Mouse (Mus musculus) NIH3T3 (cell line): ENCODE results near the gene Eya4.
A peak's percentile ranks its signal among the peaks of the same experiment; 100 is the strongest.

Experiments used
- DNase-seq: peaks from one replicate; pipeline ENCODE4 v3.0.0-alpha.2; 2012; ENCODE audit warnings: low read depth

Gene Eya4

GRCm38 (mm10) chr10:23156866-23157625 is 193.5 kb downstream of the Eya4 start:
- DNase-seq, result peak; percentile 21

DNA sequence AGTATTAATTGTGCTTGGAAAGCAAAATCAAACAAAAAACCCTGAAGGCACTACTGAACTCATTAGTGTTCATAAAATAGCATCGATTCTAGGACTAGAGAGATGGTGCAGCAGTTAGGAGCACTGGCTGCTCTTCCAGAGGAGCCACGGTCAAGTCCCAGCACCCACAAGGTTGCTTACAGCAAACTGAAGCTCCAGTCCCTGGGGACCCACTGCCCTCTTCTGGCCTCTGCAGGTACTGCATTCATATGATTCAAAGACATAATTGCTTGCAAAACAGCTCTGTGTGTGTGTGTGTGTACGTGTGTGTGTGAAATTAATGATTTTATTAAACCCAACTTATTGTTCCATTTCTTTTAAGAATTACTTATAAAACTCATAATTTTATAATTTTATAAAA is 200.2 kb downstream of the Eya4 start:
- peak; percentile 49 for DNase-seq

DNA sequence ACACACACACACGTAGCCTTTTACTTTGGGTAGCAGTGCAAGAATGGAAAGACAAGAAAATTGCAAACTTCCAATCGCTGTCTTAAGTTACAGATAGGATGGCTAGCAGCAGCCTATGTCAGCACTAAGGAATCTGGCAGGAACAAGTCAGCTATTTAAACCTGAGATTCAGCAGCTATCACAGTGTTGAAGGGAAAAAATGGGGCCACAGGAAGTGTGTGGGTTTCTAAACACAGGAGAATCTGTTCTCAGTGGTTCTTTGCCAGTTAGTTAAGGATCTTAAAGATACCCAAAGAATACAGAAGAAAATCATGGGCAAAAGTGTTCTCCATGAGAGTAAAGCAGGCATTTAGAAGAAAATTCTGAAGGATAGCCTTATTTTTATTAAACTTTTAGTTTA is 206.0 kb downstream of the Eya4 start:
- peak; percentile 25 for DNase-seq

DNA sequence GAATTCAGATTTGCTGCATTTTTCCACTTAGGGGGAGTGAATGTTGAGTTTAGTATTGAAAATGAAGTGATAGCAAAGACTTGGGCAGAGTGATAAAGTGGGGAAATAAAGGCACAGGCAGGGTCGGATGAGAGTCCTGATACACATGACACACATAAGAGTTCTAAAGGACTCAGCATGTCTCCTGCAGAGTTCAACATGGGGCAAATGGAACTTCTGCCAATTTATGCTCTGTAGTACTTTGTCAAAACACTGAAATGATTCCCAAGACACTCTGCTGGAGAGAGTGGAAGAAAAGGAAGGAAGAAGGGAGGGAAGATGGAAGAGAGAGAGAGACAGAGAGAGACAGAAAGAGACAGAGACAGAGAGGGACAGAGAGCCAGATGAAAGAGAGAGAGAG is 222.6 kb downstream of the Eya4 start:
- DNase-seq, result no peak

GRCm38 (mm10) chr10:23127151-23127550 is 223.4 kb downstream of the Eya4 start:
- no peak for DNase-seq

DNA sequence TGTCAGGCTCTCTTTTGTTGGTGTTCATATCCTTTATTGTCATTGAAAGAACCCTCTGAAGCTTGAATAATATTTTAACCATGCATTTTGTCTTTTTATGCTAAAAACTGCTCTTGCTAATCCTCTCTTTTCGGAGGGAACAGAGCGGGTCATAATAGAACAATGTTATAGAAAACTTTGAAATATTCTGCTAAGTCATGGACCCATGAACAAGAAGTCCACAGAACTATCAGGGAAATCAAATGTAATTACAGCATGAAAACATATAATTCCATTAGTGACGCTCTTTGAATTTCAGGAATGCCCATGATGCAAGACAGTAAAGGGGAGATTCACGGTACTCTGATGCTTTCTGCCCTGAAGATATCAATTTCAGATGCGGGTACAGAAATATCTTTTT is 224.1 kb downstream of the Eya4 start:
- DNase-seq, result no peak

- DNase-seq, result peak; percentile 50
Measured at GRCm38 (mm10) chr10:23120437-23120836, 230.1 kb downstream of the Eya4 start.

DNA sequence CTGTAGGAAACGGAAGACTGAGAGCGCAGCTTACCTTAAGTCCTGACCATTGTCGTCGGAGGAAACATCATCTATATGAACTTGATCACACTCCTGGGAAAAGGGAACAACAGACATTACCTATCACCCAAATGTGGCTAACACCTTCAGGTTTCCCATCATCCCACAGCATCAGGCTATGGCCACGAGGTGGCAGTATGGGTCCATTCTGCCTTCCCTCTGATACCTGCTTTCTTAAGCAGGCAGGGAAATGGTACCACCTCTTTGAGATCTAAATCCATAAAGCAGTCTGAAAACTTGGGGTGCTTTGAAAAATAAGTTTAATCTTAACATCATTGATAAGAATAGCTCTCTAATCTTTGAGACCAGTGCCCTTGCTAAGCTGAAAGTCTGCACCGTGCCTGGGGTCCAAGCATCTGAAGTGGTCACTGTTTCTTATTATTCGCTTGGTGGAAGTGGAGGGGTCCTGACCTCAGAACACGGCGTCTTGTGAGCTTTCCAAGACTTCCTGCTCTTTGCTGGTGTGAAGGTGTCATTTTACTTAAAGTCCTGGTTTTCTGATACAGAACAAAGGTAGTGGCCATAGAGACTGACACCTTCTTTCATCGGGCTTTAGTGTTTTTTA is 233.7 kb downstream of the Eya4 start:
- DNase-seq, result peak; percentile 91

- no peak for DNase-seq
Measured at GRCm38 (mm10) chr10:23116063-23116462, 234.5 kb downstream of the Eya4 start.

DNA sequence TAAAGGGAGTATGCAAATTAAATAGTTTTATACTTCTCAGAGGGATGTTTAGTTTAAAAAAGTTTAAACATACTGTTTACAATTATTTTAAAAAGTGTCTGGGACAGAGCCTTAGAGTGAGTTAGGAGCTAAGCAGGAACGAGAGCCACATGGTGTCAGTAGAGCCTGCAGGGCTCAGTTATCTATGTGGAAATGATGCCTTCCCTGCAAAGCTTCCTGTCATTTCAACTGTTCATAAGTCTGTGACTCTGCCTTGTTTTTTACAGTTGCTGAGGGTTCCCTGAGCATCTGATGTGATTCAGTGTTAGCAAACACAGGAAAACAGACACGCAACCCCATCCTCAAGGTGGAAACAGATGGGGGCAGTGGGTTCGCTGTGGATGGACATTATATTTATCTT is 235.3 kb downstream of the Eya4 start:
- DNase-seq, result peak; percentile 19

GRCm38 (mm10) chr10:23108122-23108521 is 242.5 kb downstream of the Eya4 start:
- DNase-seq, result no peak

DNA sequence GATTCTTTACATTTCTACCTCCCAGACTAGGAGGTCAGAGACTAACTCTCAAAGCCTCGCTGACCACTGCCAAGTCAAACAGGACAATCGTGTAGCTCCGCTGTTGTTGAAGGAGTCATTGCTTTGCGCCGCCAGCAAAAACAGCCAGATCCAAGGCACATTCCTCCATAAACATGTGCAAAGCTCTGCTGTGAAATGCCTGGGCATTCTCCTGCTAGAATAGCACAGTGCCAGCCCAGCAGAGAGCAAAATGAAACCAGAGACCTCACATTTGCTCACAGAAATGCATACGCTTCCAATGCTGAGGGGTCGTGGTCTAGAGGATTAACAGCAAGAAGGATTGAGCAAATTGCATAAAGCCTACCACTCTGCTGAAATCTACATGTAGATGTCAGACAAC is 258.1 kb downstream of the Eya4 start:
- no peak for DNase-seq

- no peak for DNase-seq
Measured at GRCm38 (mm10) chr10:23091552-23091951, 259.0 kb downstream of the Eya4 start.

GRCm38 (mm10) chr10:23090323-23090722 is 260.3 kb downstream of the Eya4 start:
- no peak for DNase-seq

- DNase-seq, result no peak
Measured at GRCm38 (mm10) chr10:23089271-23089670, 261.3 kb downstream of the Eya4 start.

- no peak for DNase-seq
Measured at GRCm38 (mm10) chr10:23088764-23089163, 261.8 kb downstream of the Eya4 start.

GRCm38 (mm10) chr10:23086352-23087215 is 264.0 kb downstream of the Eya4 start:
- DNase-seq, result peak; percentile 86

- no peak for DNase-seq
Measured at GRCm38 (mm10) chr10:23081548-23081828, 269.1 kb downstream of the Eya4 start.

DNA sequence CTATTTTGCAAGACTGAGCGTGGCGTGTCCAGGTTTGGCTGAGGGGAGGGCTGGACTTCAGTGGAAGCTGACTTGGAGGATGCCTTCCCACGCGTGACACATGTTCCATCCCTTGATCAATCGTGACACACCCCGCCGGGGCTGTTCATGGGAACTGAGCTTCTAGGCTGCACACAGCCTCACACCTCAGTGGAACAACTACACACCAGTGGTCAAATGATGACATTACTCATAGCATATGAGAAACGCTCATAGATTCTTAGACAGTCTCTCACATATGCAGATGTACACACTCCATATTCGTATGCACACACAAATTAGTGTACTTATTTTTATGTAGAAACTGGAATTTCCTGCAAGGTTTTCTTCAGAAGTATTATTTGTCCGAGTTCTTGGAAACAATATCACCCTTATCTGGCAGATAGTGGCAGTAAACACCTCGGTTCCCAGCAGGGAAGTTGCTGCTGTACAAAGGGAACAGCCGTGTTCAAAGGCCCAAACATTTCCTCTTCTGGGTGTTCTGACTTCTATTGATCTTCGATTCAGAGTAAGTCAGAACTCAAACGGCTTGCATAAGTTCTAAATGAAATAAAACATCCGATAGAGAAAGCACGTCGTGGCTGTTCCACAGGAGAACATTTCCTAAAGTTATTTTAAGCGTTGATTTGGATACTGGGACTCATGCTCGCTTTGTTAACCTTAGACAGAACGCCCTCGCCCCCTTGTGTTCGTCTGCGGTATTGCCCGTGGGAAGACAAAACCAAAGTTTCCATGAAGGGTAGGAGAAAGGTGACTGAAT is 269.6 kb downstream of the Eya4 start:
- DNase-seq, result peak; percentile 89

GRCm38 (mm10) chr10:23076691-23077385 is 273.7 kb downstream of the Eya4 start:
- DNase-seq, result no peak

DNA sequence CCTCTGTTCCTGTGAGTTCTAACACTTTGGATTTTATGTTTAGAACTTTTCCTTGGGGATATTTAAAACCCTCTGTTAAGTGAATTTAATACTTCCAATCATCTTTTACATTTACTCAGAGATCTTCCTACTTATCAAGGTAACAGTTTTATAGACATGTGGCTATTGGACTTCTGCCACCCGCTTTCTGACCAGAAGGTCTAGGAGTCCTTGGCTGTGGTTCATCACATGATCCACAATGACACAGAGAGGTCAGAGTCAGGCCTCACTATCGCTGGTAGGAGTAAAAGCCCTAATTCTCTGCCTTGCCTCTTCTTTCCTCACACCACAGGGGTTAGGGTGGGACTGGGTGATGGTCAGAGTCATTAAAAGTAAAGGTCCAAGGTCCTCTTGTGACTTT is 277.2 kb downstream of the Eya4 start:
- no peak for DNase-seq

- no peak for DNase-seq
Measured at GRCm38 (mm10) chr10:23063637-23064036, 286.9 kb downstream of the Eya4 start.
